Mouse (Mus musculus): ENCODE measurements around the gene Eif3a.

Eif3a gene

DNA sequence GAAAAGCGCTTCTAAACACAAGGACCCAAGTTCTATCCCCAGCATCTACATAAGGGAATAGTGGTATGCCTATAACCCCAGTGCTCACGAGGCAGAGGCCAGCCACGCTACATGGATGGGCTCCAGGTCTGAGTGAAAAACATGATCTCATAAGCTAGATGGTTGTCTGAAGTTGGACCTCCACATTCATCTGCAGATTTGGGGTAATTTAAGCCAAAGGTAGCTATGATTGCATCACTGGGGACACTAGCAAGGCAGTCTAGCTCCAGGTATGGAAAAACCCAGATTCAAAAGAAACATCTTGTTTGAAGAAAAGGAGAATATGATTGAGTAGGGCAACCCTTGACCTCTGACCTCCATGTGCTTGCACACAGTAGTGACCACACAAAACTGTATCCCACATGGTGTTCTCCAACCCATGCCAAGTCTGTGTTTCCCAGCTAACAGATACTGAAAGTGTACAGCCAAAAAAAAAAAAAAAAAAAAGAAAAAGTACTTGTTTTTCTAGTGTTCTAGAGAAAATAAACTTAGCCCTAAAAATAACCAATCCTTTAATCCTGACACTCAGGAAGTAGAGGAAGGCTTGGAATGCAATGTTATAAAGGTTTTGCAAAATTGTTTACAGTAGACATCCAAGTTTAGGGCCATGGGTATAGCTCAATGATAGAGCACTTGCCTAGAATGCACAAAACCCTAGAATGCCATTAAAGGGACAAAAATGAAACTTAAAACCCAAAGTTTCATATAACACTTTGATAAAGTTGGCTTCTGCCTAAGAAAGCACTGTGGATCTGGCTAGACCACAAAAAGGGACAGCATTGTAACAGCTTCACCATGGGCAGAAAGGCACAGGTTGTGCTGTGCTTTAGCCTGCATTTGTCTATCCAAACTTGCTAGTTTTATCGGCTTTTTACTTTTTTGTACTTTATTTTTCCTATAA lies 31.3 kb downstream of the Eif3a start:
- no peak for DNase-seq (ENCODE audit: low read depth, low spot score)

- DNase-seq (ENCODE audit: low read depth, low spot score), result no peak
These were observed 33.2 kb downstream of the Eif3a start for GRCm38 (mm10) chr19:60757099-60757785.

DNA sequence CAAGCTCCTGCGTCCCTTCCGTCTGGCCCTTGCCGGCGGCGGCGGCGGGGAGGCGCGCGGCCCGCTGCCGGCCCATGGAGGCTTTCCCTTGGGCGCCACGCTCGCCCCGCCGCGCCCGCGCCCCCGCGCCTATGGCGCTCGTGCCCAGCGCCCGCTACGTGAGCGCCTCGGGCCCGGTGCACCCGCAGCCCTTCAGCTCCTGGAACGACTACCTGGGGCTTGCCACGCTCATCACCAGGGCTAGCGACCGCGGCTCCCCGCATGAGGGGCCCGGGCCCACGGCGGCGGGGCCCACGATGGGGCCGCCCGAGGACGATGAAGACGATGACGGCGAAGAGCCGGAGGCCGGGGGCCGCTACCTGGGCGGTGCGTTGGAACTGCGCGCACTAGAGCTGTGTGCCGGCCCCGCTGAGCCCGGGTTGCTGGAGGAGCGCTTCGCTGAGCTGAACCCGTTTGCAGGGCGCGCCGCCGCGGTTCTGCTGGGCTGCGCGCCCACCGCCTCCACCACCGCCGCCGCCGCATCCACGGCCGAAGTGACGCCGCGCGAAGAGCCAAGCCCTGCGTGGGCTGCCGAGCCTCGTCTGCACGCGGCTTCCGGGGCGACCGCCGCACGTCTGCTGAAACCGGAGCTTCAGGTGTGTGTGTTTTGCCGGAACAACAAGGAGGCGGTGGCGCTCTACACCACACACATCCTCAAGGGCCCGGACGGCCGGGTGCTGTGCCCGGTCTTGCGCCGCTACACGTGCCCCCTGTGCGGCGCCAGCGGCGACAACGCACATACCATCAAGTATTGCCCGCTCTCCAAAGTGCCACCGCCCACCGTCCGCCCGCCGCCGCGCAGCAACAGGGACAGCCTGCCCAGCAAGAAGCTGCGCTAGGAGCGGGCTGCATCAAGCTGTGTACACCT lies 34.0 kb downstream of the Eif3a start:
- DNase-seq (ENCODE audit: low read depth, low spot score), result no peak

DNA sequence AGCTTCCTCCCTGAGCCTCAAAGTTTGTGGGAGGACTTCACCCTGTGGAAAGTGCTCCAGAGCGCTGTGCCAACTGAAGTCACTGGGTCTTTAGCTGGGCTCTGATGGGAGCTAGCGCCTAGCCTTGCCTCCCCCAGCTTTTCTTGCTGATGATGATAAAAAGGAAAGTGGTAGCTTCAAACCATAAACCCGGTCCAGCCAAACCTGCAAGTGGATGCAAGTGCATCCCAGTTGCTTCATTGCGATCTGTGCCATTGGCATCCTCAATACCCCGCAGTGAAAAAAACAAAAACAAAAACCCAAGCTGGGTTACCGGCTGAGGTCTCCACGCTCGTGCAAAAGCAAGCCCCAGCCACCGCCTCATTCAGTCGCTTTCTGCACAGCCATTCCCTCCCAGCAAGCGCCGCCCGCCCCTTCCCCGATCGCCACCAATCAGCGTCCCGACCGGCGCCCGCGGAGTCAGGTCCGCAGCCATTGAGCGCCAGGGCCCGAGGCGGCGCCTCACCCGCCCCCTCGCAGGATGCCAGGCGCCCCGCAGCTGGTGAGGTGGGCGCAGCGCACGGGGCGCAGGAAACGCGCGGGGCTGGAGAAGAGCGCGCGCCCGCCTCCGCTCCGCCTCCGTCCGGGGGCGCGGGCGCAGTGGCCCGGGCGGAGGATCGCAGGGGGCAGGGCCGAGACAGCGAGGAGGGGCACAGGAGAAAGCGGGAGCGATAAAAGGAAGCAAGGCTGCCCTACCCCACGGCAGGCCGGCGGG lies 34.8 kb downstream of the Eif3a start, which contains the start of gene Nanos1:
TSS of gene Nanos1 (plus strand) at position 550 of the 754 bp plus-strand sequence.
- peak; percentile 77 for DNase-seq (ENCODE audit: low read depth, low spot score)

DNA sequence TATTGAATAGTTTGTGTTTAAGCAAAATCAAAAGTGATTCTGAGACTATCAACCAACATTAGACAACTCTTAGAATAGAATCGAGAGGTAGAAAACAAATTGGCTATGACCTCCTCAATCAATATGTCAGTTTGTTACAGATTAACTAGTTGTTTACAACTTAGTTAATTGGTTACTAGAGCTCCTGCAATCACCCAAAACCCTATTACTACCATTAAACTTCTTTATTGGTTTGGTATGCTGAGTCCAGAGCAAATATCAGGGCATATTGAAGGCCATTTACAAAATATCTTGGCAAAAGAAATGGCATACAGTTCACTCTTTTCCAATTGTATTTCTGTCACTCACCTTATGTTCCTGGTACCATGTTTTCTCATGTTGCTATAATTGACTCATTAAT lies 42.7 kb downstream of the Eif3a start:
- no peak for DNase-seq (ENCODE audit: low read depth, low spot score)

DNA sequence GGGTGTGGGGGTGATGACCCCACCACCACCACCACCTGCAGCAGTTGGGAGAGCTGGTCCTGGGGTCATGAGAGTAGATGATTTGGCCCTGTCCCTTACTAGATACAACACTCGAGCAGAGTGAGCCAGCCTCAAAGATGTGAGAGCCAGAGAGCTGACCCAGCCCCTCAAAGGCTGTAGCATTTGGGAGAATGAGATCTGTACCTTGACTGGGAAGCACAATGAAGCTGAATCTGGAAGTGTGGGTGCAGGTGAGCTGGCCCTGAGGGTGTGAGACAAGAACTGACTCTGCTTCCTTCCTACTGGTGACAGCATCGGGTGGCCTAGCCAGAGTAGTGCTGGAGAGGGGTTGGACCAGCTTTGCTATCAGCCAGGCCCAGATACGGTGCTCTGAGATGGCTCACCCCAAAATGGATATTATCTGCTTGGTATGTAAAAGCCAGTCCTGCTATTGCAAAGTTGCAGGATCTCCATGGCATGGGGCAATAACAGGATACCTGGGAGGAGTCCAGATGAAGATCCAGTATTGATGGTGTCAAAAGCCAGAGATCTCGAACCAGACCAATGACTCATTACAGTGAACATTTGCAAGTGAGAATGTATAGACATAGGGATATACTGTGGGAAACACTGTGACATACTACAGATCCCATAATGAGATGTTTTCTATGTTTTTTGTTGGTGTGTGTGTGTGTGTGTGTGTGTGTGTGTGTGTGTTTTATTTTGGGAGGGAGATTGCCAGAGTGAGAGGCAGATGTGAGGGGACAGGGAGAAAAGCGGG lies 46.5 kb downstream of the Eif3a start:
- DNase-seq (ENCODE audit: low read depth, low spot score), result no peak

- DNase-seq (ENCODE audit: low read depth, low spot score), result no peak
These were observed 49.9 kb downstream of the Eif3a start for GRCm38 (mm10) chr19:60740560-60740959.

DNA sequence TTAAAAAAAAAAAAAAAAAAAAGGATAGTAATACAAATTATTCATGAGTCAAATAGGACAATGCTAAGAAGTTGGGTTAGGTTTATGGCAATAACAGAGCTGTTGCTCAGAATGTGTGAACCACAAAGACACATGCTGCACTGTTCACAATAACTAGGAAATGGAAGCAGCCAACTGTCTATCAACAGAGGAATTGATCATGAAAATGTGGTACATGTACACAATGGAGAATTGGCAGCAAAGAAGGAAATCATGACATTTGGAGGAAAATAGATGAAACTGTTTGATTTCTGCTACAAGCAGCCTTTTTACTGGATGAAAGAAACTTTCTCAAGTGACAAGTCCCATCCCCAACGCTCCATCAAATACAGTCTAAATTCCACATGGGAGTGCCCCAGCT lies 58.5 kb downstream of the Eif3a start:
- DNase-seq (ENCODE audit: low read depth, low spot score), result no peak

DNA sequence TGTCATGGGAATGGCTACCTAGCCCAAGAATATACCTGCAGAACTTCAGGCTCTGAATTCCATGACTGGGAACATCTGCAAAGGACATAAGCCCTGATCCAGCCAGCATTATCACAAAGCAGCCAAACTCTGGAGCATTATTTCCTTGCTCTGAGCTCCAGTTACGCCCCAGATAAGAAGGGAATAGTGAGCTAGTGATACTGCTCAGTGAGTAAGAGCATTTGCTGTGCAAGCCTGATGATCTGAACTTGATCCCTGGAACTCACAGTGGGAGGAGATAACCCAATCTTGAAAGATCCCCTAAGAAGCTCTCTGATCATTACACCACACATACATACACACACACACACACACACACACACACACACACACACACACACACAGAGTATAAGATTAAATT lies 59.2 kb downstream of the Eif3a start:
- no peak for DNase-seq (ENCODE audit: low read depth, low spot score)

DNA sequence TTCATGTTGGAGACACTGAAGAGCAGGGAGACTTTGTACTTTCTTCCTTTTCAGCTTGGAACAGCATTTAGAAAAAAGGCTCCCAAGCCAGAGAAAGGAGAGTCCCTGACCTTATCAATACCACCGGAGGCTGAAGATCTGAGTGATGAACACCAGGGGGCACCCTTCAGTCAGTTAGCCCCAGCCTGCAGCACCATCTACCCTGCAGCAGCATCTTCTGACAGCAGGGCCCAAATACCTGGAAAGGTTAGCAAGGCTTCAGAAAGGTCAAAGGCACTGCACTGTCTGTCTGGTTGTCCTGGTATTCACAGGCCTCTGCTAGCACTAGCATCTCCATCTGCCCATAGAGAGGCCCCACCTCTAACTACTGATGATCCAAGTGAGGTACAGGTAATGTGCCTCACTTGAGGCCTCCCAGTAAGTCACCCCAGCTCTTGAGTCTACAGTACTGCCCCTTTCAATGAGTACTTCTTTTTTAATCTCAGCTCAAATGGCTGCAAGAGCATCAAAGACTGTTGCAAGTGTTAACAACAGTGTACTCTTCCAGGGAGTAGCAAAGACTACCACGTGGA lies 60.1 kb downstream of the Eif3a start:
- peak; percentile 22 for DNase-seq (ENCODE audit: low read depth, low spot score)

- DNase-seq (ENCODE audit: low read depth, low spot score), result no peak
These were observed 74.1 kb downstream of the Eif3a start for GRCm38 (mm10) chr19:60716381-60716780.

DNA sequence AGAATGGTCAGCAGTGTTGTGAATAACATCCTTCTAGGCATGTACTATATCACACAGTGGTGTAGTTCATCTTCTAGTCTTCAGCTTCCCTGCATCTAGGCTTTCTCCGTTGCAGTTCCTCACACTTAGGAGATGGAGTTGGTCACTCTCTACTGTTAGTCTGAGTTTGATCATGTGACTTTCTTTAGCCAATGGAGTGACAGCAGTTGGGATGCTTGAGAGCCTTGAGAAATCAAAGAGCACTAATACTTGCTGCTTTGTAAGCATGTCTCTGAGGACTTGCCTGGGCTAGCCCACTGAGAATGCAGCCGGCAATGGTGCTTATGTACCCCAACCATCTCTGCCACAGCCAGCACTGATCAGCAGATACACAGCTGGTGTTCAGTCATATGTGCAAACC lies 77.9 kb downstream of the Eif3a start:
- no peak for DNase-seq (ENCODE audit: low read depth, low spot score)

All from embryo, embryonic 11.5 days (tissue).